34 mouse cellular contexts compared by ENCODE assay signal in the genomic region with DNA sequence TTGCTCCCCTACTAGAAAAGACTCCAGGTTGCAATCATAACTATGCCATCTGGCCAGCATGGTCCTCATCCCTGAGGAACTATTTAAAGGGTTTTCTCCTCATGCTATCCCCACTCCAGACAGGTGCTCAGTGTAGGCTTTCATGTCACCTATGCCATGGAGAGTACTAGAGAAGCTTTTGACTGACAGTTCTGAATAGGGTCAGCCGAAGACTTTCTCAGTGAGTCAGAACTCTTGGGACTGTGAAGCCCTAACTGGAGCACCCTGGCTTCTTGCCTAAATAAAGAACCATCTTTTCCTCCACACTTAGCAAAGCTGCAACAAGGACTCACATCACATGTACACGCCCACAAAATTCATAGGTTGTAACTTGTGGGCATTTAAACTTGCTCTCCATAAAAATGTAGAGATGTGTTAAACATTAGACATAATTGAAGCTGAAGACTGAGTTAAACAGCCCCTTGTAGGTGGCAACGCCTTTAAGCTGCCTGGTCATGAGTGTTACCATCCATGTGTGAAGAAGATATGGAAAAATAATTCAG. TPM values are rescaled to one million over a fixed set of nuclear protein-coding genes. Genes with fewer than 3 reads are reported as not detected.
A peak's percentile ranks its signal among the peaks of the same experiment; 100 is the strongest.
DNase-seq lines count a peak whose midpoint lies in the region; ATAC-seq and TF ChIP-seq lines count a peak whose summit lies in the region.
"Had no signal": no experiment of that assay in that cellular context is flagged by ENCODE, and none has a peak within 500 bp of the region (broad histone marks: within the 10 kb centered on the region; RNA-seq: fewer than 3 reads in every experiment).

No protein-coding gene starts in this region.

- H3K27ac ChIP-seq in layer of hippocampus, adult 2 months, result peak overlapping the region; percentile 29; the same call in 1 of the 2 replicates
- H3K27ac ChIP-seq in lung, embryonic 16.5 days (ENCODE audit: low read length), result no peak overlapping the region
- no peak overlapping the region for H3K27ac ChIP-seq in intestine, embryonic 16.5 days (ENCODE audit: low read length)
- H3K27ac ChIP-seq: embryonic facial prominence, embryonic 10.5 days; embryonic facial prominence, embryonic 13.5 days; forebrain, embryonic 12.5 days; forebrain, embryonic 15.5 days; gastrocnemius, adult 2 months; hindbrain, embryonic 10.5 days; hindbrain, embryonic 13.5 days had no signal

- no peak for DNase-seq in frontal cortex, postnatal 14 days (ENCODE audit: low spot score in 2 of 2)
- peak in 1 of 2 experiments; percentile 5 for DNase-seq in layer of hippocampus, adult 2 months (ENCODE audit: low spot score in 2 of 2)
- no peak for DNase-seq in layer of hippocampus, postnatal 25 days (ENCODE audit: extremely low spot score in 1 of 2, low spot score in 1 of 2)
- no peak for DNase-seq in lung, adult 2 months
- no peak for DNase-seq in left cerebral cortex, adult 8-10 months (ENCODE audit: low spot score in 2 of 2)
- DNase-seq: adrenal gland, adult 2 months; adrenal gland, postnatal 14 days; cerebellum, adult 11-12 months; cerebellum, adult 8-10 months; cerebellum, postnatal 10 days; cerebellum, postnatal 36 days; embryo, embryonic 11 days; gastrocnemius, adult 2 months; gastrocnemius, postnatal 14 days; heart, adult 11 months; heart, postnatal 36 days had no signal

- no peaks in the 10 kb centered on the region for H3K27me3 ChIP-seq in lung, embryonic 16.5 days (ENCODE audit: control insufficient read depth, insufficient read depth, low read depth, low read length)
- H3K27me3 ChIP-seq in intestine, embryonic 16.5 days (replicated peaks; ENCODE audit: control insufficient read depth, insufficient read depth, low read length), result no peaks in the 10 kb centered on the region
- H3K27me3 ChIP-seq: embryonic facial prominence, embryonic 13.5 days; forebrain, embryonic 12.5 days; forebrain, embryonic 15.5 days; hindbrain, embryonic 13.5 days had no signal

- H3K36me3 ChIP-seq in lung, embryonic 16.5 days (ENCODE audit: control insufficient read depth, insufficient read depth, low read length), result no peaks in the 10 kb centered on the region
- no peaks in the 10 kb centered on the region for H3K36me3 ChIP-seq in intestine, embryonic 16.5 days (ENCODE audit: control insufficient read depth, insufficient read depth, low read length)
- H3K36me3 ChIP-seq: embryonic facial prominence, embryonic 10.5 days; embryonic facial prominence, embryonic 13.5 days; forebrain, embryonic 12.5 days; forebrain, embryonic 15.5 days; hindbrain, embryonic 10.5 days; hindbrain, embryonic 13.5 days had no signal

- 52% methylated on average over 3 of the region's 3 CpGs for WGBS in lung, embryonic 16.5 days
- WGBS in lung, adult 2 months, result 43% methylated on average over 3 of the region's 3 CpGs
- WGBS in intestine, embryonic 16.5 days, result 73% methylated on average over 3 of the region's 3 CpGs

- H3K4me3 ChIP-seq in layer of hippocampus, adult 2 months, result no peak overlapping the region
- no peak overlapping the region for H3K4me3 ChIP-seq in lung, embryonic 16.5 days (ENCODE audit: low read length)
- H3K4me3 ChIP-seq in lung, adult 2 months (replicated peaks; ENCODE audit: extremely low read depth, low read depth, low read length), result no peak overlapping the region
- H3K4me3 ChIP-seq in intestine, embryonic 16.5 days (ENCODE audit: low read length), result no peak overlapping the region
- H3K4me3 ChIP-seq: embryonic facial prominence, embryonic 10.5 days; embryonic facial prominence, embryonic 13.5 days; erythroblast, embryonic 14.5 days; forebrain, embryonic 12.5 days; forebrain, embryonic 15.5 days; gastrocnemius, adult 2 months; hindbrain, embryonic 10.5 days; hindbrain, embryonic 13.5 days had no signal

- no peak for TF ChIP-seq POLR2A in lung, adult 2 months (IDR thresholded peaks at IDR 0.05; ENCODE audit: borderline replicate concordance, extremely low read depth, low read depth, low read length)

- no peak for TF ChIP-seq CTCF in layer of hippocampus, adult 2 months (conservative IDR thresholded peaks at IDR 0.05)
- no peak for TF ChIP-seq CTCF in lung, adult 2 months (IDR thresholded peaks at IDR 0.05; ENCODE audit: insufficient read depth, low read length)

- no peak overlapping the region for H3K4me2 ChIP-seq in lung, embryonic 16.5 days (ENCODE audit: low read depth, low read length)
- H3K4me2 ChIP-seq in intestine, embryonic 16.5 days (ENCODE audit: low read depth, low read length), result no peak overlapping the region
- H3K4me2 ChIP-seq: embryonic facial prominence, embryonic 13.5 days; forebrain, embryonic 12.5 days; forebrain, embryonic 15.5 days; heart, embryonic 11.5 days; hindbrain, embryonic 13.5 days had no signal

- H3K9me3 ChIP-seq in lung, embryonic 16.5 days (ENCODE audit: control insufficient read depth, low read length), result no peaks in the 10 kb centered on the region
- no peaks in the 10 kb centered on the region for H3K9me3 ChIP-seq in intestine, embryonic 16.5 days (ENCODE audit: control insufficient read depth, low read length)
- H3K9me3 ChIP-seq: embryonic facial prominence, embryonic 10.5 days; embryonic facial prominence, embryonic 13.5 days; forebrain, embryonic 12.5 days; forebrain, embryonic 15.5 days; hindbrain, embryonic 10.5 days; hindbrain, embryonic 13.5 days had no signal

- no peak overlapping the region for H3K9ac ChIP-seq in lung, embryonic 16.5 days (ENCODE audit: low read length)
- H3K9ac ChIP-seq in intestine, embryonic 16.5 days (ENCODE audit: low read depth, low read length), result no peak overlapping the region
- H3K9ac ChIP-seq: embryonic facial prominence, embryonic 13.5 days; forebrain, embryonic 12.5 days; forebrain, embryonic 15.5 days; hindbrain, embryonic 13.5 days had no signal

- peak; percentile 58 for ATAC-seq in frontal cortex, adult (ENCODE audit: low TSS enrichment)
- peak; percentile 81 for ATAC-seq in lung, embryonic 16.5 days (ENCODE audit: low read depth)
- peak; percentile 31; the same call in 1 of the 2 replicates for ATAC-seq in intestine, embryonic 16.5 days
- ATAC-seq: forebrain, embryonic 15.5 days; hindbrain, embryonic 16.5 days had no signal

- no peaks in the 10 kb centered on the region for H3K4me1 ChIP-seq in lung, embryonic 16.5 days (replicated peaks; ENCODE audit: control insufficient read depth, insufficient read depth, low read length)
- H3K4me1 ChIP-seq in lung, adult 2 months (ENCODE audit: control insufficient read depth, insufficient read depth, low read length), result no peaks in the 10 kb centered on the region
- H3K4me1 ChIP-seq in intestine, embryonic 16.5 days (ENCODE audit: control insufficient read depth, insufficient read depth, low read length), result no peaks in the 10 kb centered on the region
- H3K4me1 ChIP-seq: embryonic facial prominence, embryonic 10.5 days; embryonic facial prominence, embryonic 13.5 days; forebrain, embryonic 12.5 days; forebrain, embryonic 15.5 days; hindbrain, embryonic 10.5 days; hindbrain, embryonic 13.5 days had no signal

RNA-seq across cellular contexts. Expression of a gene that starts 24.3 kb away (rescaled TPM):
- 10 to 100 TPM; 37.8 to 41.5 TPM for total RNA-seq in layer of hippocampus, adult 2 months (2021)
- 10 to 100 TPM; 40.4 to 42.1 TPM for total RNA-seq in layer of hippocampus, postnatal 25 days (2021)
- polyA plus RNA-seq in lung, embryonic 16.5 days (2015; fragmentation: Nextera tagmentation; extraction: Ambion mirVana), result 3.7 and 4.7 TPM in 2 replicates
- 0.15 and 0.28 TPM in 2 replicates for polyA plus RNA-seq in lung, adult 2 months (2012; rRNA removed)
- 7.5 and 8.8 TPM in 2 replicates for polyA plus RNA-seq in intestine, embryonic 16.5 days (2015; fragmentation: Nextera tagmentation; extraction: Ambion mirVana)
- total RNA-seq in left cerebral cortex, adult 8-10 months (2022), result 10 to 100 TPM; 53.9 to 58.9 (median 57.0) TPM
- total RNA-seq: gastrocnemius, adult 2 months had no signal
- polyA plus RNA-seq: erythroblast, embryonic 14.5 days had no signal

RNA-seq across cellular contexts. Expression of a gene that starts 26.3 kb away (rescaled TPM):
- total RNA-seq in layer of hippocampus, adult 2 months (2021), result 1 to 10 TPM; 1.1 to 1.7 TPM
- under 1 TPM; 0.42 to 0.56 TPM for total RNA-seq in layer of hippocampus, postnatal 25 days (2021)
- polyA plus RNA-seq in lung, embryonic 16.5 days (2015; fragmentation: Nextera tagmentation; extraction: Ambion mirVana), result 0.23 TPM in 1 of 2 replicates, not detected in the other
- not detected in 2 replicates for polyA plus RNA-seq in lung, adult 2 months (2012; rRNA removed)
- polyA plus RNA-seq in intestine, embryonic 16.5 days (2015; fragmentation: Nextera tagmentation; extraction: Ambion mirVana), result not detected in 2 replicates
- total RNA-seq in left cerebral cortex, adult 8-10 months (2022), result 1 to 10 TPM; 1.2 to 2.5 (median 1.6) TPM
- total RNA-seq: adrenal gland, adult 2 months; adrenal gland, postnatal 14 days; adrenal gland, postnatal 4 days; ES-E14; gastrocnemius, adult 2 months; gastrocnemius, postnatal 14 days; gastrocnemius, postnatal 4 days; heart, adult 8-10 months; heart, postnatal 36 days had no signal
- polyA plus RNA-seq: adrenal gland, adult 2 months; embryonic facial prominence, embryonic 10.5 days; embryonic facial prominence, embryonic 13.5 days; erythroblast, embryonic 14.5 days; heart, embryonic 11.5 days; heart, embryonic 14.5 days; heart, postnatal 0 days had no signal

Comparison
In these comparisons a context has a peak if more than half of its experiments do, and no peak if none do; other contexts are left out.
1. ATAC-seq: peak in every context shown above with its lines; median percentile 81 in lung, embryonic 16.5 days; 58 in frontal cortex, adult; 31 in intestine, embryonic 16.5 days.